Mouse (Mus musculus) left cerebral cortex, adult 11 months (tissue): ENCODE data around the gene Pdxdc1.

Experiments used
- DNase-seq: peaks from one replicate; pipeline ENCODE4 v3.0.0; 2022; ENCODE audit warnings: low spot score

Gene Pdxdc1

DNA sequence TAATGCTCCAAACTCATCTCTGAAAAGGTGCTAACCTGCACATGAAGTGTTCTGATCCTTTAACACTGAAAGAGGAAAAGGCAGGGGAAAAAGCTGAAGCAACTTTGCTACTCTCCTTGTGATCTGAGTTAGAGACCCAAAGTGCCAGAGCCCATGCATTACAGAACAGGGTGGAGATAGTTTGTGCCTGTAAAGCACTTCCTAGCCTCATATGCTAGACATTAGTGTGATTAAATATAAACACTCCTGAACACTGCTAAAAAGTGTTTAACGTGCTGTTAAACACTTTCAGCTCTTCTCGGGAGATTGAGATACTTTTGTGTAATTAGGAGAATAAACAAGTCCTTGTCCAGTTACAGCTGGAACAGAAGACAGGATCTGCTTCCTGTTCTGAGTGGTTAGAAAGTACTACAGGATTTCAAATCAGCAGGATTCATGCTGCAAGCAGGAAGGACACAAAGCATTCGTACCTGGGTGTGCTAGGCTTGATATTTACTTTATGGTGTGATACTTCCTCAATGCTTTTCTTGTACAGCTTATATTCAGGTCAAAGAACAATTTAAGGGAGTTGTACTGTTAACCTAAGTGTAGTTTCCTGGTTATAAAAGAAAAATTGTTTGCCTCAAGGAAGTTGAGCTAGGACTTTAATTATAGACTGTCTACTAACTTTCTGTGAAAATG is 19.7 kb downstream of the Pdxdc1 start:
- DNase-seq, result no peak

DNA sequence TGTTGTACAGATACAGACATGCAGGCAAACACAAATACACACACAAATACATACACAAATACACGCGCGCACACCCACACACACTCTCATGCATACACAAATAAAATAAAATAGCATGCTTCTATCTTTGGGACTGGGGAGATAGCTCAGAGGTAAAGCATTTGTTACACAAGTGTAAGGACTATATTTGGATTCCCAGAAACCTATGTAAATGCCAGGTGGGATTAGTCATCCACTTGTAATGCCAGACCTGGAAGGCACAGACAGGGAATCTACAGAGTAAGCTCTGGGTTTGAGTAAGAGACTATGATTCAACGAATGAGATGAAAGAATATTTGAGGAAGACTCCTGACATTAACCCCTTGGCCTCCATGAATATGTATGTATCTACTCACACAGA is 27.4 kb downstream of the Pdxdc1 start:
- no peak for DNase-seq

DNA sequence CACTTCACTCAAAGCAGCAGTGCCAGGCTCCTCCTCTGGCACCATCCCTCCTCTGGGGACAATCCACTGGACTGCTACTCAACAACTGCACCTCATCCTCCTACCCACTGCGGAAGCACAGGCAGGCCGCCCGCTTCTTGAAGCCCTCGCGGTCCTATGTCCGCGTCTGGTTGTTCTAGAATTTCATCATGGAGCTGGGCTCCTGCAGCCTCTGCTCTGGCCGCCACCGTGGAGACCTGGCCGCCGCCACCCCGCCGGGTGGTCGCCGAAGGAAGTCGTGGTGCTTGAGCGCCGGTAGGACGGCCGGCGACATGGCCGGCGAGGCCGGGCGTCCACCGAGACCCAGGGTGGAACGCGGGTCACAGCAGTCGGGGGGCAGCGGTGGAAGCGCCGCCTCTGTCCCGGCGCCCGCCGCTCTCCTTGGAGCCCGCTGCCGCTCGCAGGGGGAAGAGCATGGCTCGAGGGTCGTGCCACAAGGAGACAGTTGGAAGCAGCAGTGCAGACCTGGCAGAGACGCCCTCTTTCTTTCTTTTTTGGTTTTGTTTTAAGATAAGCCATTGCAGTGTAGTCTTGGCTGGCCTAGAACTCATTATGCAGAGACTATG is 34.9 kb downstream of the Pdxdc1 start:
- DNase-seq, result no peak

DNA sequence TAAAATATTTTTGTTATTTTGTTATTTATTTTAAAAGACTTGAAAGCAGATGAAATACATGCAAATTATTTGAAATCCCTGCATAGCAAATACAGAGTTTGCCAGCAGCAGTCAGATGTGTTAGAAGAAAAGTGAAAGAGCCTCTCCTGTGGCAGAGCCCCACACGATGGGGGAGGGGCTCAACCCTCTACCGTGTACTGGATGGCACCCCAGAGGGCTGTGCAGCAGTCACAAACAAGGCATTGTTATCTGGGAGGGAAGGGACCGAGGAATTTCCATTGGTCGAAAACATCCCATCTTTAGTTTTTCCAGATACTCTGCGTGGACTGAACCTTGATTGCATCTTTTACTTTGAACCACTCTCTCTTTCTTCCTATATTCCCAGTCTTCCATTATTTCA is 35.5 kb downstream of the Pdxdc1 start:
- peak; percentile 43 for DNase-seq

DNA sequence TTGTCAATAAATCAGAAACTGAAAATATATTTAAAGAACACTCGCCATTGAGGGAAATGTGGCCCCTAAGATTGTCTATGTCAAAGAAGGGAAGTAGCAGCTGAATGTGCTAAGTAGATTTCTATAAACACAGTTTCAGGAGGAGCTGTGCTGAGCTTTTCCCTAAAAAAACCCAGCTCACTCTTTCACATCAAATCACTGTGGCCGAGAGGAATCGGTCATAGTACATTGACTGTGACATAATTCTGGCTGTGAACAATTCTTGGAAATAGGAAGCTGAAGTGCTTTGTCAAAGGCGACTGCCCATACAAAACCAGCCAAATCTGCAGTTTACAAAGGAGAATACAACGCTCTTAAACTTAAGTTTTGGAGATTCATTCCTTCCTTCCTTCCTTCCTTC is 36.3 kb downstream of the Pdxdc1 start:
- no peak for DNase-seq

- DNase-seq, result no peak
Observed at GRCm38 (mm10) chr16:13866076-13866475, 36.9 kb downstream of the Pdxdc1 start.

DNA sequence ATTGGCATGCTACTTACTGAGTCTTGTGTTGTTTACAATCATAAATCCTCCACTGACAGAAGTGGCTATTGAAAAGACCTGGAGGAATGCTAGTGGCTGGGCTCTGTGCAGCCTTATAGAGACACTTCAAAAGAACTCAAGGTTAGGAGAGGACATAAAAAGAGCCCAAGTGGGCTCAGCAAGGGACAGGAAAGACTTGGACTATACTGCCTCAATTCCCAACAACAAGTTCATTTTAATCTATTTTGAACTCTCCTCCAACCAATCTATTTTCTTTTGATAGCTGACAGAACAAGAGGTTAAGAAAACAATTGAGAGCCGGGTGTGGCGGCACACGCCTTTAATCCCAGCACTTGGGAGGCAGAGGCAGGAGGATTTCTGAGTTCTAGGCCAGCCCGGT is 49.0 kb downstream of the Pdxdc1 start:
- no peak for DNase-seq

- no peak for DNase-seq
Observed at GRCm38 (mm10) chr16:13851446-13851845, 51.5 kb downstream of the Pdxdc1 start.

DNA sequence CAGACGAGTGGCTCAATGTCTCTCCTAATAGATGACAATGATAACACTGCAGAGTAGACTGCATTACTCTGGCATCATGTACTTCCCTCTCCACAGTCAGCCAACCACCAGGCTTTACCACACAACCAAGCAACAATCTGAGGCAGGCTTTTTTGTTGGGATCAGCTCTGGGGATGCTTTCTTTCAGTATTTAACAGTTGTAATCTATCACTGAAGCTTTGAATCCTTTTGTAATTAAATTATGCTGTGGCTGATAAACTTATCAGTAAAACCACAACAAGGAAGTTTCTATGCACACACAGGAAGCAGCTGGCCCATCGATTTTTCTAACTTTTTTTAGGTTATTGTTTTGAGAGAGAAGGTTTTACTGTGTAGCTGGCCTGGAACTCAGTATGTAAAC is 54.6 kb downstream of the Pdxdc1 start:
- no peak for DNase-seq

GRCm38 (mm10) chr16:13846675-13847074 is 56.3 kb downstream of the Pdxdc1 start:
- DNase-seq, result no peak

- no peak for DNase-seq
Observed at GRCm38 (mm10) chr16:13845031-13845430, 57.9 kb downstream of the Pdxdc1 start.

DNA sequence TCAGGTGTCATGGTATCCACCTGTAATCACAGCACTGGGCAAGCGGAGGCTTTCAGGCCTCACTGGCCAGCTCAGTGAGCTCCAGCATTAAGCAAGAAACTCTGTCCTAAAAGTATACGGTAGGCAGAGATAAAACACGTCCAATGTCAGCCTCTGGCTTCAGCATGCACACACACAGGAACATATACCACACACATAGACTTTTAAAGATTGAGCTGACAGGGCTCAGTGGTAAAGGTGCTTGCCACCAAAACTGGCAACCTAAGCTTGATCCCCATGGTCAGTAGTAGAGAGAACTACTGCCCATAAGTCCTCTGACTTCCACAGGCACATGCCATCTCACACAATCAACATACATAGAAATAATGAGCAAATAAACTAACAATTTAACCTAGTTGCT is 62.0 kb downstream of the Pdxdc1 start:
- no peak for DNase-seq

DNA sequence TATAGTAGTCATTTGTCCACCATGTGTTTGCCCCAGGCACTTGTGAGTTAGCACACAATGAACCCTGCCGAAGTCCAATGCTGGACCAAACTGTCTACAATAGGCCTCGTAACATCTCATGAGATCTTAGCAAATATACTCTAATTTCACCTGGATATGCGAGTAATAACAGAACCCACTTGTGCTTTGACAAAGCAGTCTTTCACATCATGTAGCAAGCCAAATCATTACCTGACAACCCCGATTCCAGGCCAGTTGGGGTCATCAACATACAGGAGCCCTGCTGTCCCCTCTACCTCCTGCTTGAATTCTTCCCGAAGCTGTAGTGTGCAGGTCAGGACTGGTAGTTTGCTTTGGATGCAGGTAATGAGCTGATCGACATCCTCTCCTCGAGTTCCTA is 62.9 kb downstream of the Pdxdc1 start:
- DNase-seq, result no peak

- DNase-seq, result no peak
Observed at GRCm38 (mm10) chr16:13834382-13834781, 68.5 kb downstream of the Pdxdc1 start.

DNA sequence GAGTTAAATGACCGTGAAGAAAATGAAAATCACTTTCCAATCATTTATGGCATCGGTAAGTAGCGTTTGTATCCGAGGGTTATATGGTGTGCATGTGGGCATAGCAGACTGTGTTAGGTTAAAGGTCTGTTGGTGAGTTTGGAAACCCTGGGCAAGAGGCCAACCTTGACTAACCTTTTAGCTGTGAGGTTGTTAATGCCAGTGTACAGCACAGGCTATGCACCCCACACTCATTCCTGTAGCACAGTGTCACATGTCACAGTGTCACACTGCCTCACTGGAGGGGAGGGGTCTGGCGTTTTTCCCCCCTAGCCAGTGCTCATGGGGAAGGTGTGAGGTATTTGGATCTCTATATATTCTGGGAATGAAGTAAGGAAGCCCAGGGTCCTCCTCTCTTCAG is 71.3 kb downstream of the Pdxdc1 start:
- DNase-seq, result no peak

- DNase-seq, result no peak
Observed at GRCm38 (mm10) chr16:13830444-13830843, 72.5 kb downstream of the Pdxdc1 start.

DNA sequence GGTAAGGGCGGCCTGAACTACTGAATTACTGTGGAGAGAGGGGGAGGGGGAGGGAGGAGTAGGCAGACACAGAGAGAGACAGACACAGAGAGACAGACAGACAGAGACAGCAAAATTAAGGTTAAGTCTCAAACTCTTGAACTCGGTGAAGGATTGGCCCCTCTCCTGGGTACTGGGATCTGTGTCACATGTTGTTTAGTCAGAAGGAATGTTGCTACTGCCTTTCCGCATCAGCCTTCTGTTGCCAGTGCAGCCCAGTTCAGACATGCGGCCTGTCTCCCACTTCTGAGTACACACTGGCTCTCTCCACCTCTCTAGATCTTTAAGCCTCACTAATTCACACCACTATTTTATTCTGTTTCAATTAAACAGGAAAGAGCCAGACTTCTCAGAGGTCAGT is 76.4 kb downstream of the Pdxdc1 start:
- no peak for DNase-seq

DNA sequence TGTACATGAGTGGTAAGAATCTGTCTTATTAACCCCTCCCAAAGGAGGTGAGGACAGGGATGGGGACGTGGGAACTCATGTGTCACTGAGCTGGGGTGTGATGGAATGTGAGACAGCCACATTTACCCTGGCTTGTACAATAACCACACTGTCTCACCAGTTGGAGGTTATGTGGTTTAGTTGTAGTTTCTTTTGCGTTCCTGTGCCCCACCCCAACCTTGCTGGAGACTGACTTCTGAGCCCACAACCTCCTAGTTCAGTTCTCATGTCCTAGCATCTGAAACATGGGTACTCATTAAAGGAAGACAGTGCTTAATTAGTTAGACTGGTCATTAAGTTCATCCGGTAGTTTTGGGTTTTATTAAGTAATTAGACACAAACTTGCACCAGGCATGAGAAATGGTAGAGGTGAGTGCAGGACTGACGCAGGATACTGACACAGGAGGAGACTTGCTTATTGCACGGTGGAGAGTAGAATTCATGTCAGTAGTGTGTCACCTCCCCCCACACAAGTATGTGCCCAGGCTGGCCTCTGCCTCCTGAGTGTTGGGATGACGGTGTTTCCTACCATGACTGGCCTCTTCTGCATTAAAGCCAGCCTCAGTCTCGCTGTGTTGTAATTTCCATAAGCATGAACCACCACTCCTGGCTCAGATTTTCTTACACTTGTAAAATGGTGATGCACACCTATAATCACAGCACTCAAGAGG is 77.0 kb downstream of the Pdxdc1 start:
- DNase-seq, result no peak

DNA sequence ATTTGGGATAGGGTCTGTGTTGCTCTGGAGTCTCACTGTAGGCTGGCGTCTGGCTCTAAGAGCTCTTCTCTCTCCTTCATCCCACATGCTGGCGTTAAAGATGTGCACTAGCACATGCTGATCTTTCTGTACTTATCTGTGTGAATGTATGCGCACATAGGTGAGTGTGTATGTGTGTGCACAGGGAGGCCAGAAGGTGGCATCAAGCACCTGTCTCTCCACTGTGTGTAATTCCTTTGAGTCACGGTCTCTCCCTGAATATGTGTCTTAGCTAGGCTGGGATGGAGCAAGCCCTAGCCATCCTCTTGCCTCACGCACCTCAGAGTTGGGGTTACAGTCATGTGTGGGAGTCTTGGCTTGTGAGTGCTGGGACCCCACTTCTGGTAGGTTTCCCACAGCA is 82.2 kb downstream of the Pdxdc1 start:
- DNase-seq, result no peak

DNA sequence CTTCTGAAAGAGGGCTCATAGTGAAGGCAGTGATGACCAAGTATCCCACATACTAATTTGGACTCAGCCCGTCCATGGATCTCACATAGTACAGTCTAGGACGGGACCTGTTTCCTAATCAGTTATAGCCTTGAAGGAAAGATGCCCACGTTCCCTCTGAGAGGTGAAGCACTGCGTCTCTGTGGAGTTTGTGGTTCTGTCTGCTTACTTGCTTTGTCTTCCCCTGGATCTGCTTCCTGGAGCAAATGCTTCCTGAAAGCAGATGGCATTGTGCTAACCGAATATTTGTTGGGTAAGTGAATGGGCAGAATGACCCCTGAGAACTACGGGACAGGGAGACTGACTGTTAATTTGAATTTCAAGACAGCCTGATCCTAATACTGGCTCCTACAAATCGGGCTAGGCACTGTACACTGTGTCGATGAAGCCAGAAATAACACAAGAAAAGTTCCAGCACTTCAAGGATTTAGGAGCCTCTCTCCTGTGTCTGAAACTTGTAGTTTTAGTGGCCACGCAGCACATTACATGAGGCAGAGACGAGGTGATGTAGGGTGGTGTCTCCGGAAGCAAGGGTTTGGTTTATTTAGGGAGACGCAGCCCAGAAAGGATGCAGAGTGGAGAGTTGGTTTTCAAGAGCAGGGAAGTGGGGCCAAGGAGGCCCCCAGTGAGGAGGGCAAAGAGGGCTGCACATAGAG is 83.0 kb downstream of the Pdxdc1 start:
- DNase-seq, result no peak

DNA sequence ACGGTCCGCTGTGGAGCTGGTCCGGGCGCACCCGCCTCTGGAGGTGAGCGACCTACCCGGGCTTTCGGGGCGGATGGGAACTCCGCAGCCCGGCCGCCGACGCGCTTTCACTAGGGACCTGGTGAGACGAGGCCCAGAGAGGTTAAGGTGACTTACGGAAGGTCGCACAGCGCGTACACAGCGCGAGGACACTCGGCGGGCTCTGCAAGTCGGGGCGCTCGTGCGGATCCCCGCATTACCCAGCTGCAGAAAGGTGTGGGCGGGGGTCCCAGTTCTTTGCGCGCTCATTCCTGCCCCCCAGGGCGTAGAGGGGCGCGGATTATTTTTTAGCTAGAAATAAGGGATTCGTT is 83.6 kb downstream of the Pdxdc1 start:
- DNase-seq, result no peak

DNA sequence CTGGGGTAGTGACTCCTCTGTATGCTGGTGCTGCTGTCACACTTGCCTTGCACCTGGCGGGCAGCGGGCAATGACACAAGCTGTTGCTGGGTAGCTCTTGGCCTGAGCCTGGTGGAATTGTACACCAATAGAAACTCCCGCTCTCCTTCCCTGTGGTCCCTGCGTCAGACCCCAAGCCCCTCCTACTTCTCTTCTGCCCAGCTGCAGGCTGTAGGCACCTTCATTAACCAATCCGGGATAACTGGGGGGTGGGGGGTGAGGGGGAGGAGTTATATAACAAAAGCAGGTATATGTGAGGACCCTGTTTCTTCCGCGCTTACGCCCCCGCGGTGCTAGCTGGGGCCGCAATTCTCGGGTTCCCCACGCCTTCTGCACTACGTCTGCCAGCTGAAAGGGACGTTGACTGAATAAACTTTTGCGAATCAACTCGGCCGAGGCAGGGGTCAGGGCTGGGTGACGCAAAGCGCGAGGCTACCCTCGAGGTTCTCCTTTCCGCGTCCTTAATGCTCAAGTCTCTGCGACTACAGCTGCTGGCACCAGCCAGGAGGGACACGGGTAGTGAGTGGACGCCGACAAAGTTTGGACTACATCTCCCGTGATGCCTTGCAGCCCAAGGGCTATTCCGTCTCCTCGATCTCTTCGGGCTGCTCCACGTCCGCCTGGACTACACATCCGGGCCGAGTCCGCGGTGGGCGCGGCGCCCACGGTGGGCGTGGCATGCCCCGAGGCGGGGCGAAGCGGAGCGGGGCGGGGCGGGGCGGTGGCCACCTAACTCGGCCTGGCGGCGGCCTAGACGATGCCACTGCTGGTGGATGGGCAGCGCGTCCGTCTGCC is 84.2 kb downstream of the Pdxdc1 start, which contains the start of gene Ntan1:
Gene Ntan1 (plus strand): TSS at position 286 of the 834 bp plus-strand sequence.
- DNase-seq, result peak; percentile 93
